Mouse (Mus musculus): ENCODE measurements at regions not wholly inside any gene's neighbourhood (a gene's known extent, or its start where the extent isn't known, plus 50 kb on each side); places are given as distances from the start of the nearest gene placed in this dataset.

DNA sequence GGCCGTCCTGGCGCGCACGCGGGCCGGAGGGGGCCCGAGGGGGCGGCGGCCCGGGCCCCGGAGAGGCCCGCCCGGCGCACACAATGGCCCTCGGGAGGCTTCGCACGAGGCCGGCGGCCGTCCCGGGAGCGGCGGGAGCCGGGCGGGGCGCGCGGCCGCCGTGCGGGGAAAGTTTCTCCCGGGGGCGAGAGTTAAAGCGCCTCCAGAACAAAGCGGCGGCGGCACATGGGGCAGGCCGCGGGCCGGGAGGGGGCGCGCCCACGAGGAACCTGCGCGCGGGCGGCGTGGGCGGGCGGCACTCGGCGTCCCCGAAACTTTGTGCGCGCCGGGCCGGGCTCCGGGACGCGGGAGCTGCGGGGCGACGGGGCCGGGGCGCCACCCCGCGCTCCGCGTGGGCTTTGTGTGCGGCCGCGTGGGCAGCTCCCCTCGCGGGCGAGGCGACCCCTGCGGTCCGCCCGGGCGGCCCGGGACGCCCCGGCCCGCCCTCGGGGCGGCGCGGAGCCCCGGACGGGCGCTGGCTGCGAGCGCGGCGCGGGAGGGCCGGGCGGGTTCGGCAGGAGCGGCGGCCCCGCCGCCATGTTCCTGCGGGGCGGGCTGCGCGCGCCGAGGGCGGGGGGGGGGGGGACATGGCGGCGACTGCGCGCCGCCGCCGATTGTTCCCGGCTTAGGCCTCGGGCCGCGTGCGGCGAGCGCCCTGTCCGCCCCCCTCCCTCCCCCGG lies 50.5 kb upstream of the Gpc5 start:
- WGBS (ENCODE audit: insufficient replicate concordance) = under 1% methylated on average over 42 of the region's 126 CpGs
- H3K9ac ChIP-seq = peak overlapping the region; percentile 95
- DNase-seq (peak; percentile 5), ATAC-seq (ENCODE audit: low read depth) (peak; percentile 31)
- H3K4me3 ChIP-seq (replicated peaks) = peak overlapping the region; percentile 85
- H3K9me3 ChIP-seq (replicated peaks) = no peaks in the 10 kb centered on the region
- peak overlapping the region; percentile 87 for H3K27ac ChIP-seq
- H3K36me3 ChIP-seq = peaks cover 33% of the 10 kb centered on the region
- H3K4me1 ChIP-seq (replicated peaks) = peaks cover 31% of the 10 kb centered on the region
- H3K4me2 ChIP-seq = peak overlapping the region; percentile 94
- H3K27me3 ChIP-seq = 0 out of 2 replicates have a peak, but pooled peaks cover 2% of the 10 kb centered on the region

DNA sequence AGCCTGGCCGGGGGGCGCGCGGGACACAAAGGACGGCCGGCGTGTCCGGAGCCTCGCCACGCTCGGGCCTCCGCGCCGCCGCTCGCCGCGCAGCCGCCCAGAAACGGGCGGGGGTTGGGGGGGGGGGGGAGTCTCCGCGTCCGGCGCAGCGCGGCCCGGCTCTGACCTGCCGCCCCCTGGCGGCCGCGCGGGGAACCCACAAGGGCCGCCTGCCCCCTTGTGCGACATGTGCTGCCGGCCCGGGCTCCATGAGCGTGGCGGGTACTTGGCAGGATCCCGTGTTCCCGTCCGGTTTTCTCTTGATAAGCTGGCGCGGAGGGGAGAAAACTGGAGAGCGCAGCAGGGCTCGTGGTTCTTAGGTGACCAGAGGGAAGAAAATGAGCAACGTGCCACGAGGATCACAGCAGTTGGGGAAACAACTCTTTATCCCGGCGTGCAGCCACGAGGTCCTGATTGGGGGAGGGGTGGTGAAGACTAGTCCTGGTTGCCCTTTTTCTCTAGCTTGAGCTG lies 49.9 kb upstream of the Gpc5 start:
- peak; percentile 71 for ATAC-seq (ENCODE audit: low read depth)
- Histone ChIP-seq H3K27ac (peak overlapping the region; percentile 87), H3K27me3 (0 out of 2 replicates have a peak, but pooled peaks cover 2% of the 10 kb centered on the region), H3K9me3 (replicated peaks) (no peaks in the 10 kb centered on the region), H3K4me1 (replicated peaks) (peaks cover 36% of the 10 kb centered on the region), H3K4me3 (replicated peaks) (peak overlapping the region; percentile 85), H3K36me3 (peaks cover 39% of the 10 kb centered on the region), H3K9ac (peak overlapping the region; percentile 95), H3K4me2 (peak overlapping the region; percentile 94)
- WGBS (ENCODE audit: insufficient replicate concordance) = 1% methylated on average over 20 of the region's 51 CpGs
- peak; percentile 72 for DNase-seq

Measured in liver, embryonic 13.5 days (tissue).